Mouse (Mus musculus) layer of hippocampus, postnatal 36 days (tissue): ENCODE results near the gene Mgarp. TPM values are rescaled to one million over a fixed set of nuclear protein-coding genes. Genes with fewer than 3 reads are reported as not detected.
"Not testable (repeated sequence)": the region's sequence is repeated elsewhere in the genome, so short reads cannot be mapped to it uniquely, and the experiment has no call there.

Experiments used
- DNase-seq, 2 experiments: peaks; one replicate each; pipeline ENCODE4 v3.0.0; 2022
- total RNA-seq, 2 experiments: library from RNA; stranded (reverse); gene quantifications; 2 replicates each; pipeline ENCODE4 v1.2.3; 2021

The Mgarp gene
- total RNA-seq, 2 experiments from 2014 or later: not detected

- no peak for DNase-seq
These were observed 1.3 kb upstream of the Mgarp start for GRCm38 (mm10) chr3:51397700-51398299.

GRCm38 (mm10) chr3:51395461-51396145 lies 935 bp downstream of the Mgarp start:
- DNase-seq: no peak

GRCm38 (mm10) chr3:51394881-51395280 lies 1.7 kb downstream of the Mgarp start:
- no peak for DNase-seq

- DNase-seq: no peak
These were observed 2.9 kb downstream of the Mgarp start for GRCm38 (mm10) chr3:51393651-51394050.

GRCm38 (mm10) chr3:51393018-51393417 lies 3.5 kb downstream of the Mgarp start:
- DNase-seq: not testable (repeated sequence)

- DNase-seq: no peak
These were observed 4.9 kb downstream of the Mgarp start for GRCm38 (mm10) chr3:51391591-51391990.

- no peak for DNase-seq
These were observed 5.4 kb downstream of the Mgarp start for GRCm38 (mm10) chr3:51391095-51391494.

GRCm38 (mm10) chr3:51388904-51389303 lies 7.6 kb downstream of the Mgarp start:
- DNase-seq: no peak

- no peak for DNase-seq
These were observed 8.6 kb downstream of the Mgarp start for GRCm38 (mm10) chr3:51387868-51388381.

- no peak for DNase-seq
These were observed 9.4 kb downstream of the Mgarp start for GRCm38 (mm10) chr3:51387134-51387451.

- no peak for DNase-seq
These were observed 10.0 kb downstream of the Mgarp start for GRCm38 (mm10) chr3:51386441-51387133.

- no peak for DNase-seq
These were observed 13.1 kb downstream of the Mgarp start for GRCm38 (mm10) chr3:51383409-51383808.

GRCm38 (mm10) chr3:51380660-51381014 lies 15.9 kb downstream of the Mgarp start:
- no peak for DNase-seq

GRCm38 (mm10) chr3:51379786-51380659 lies 16.5 kb downstream of the Mgarp start:
- no peak for DNase-seq

- DNase-seq: no peak
These were observed 17.9 kb downstream of the Mgarp start for GRCm38 (mm10) chr3:51378665-51378946.

GRCm38 (mm10) chr3:51377878-51378664 lies 18.5 kb downstream of the Mgarp start:
- DNase-seq: no peak

GRCm38 (mm10) chr3:51375307-51376265 lies 21.0 kb downstream of the Mgarp start:
- no peak for DNase-seq

GRCm38 (mm10) chr3:51373544-51373943 lies 23.0 kb downstream of the Mgarp start:
- DNase-seq: no peak

- no peak for DNase-seq
These were observed 23.7 kb downstream of the Mgarp start for GRCm38 (mm10) chr3:51372883-51373282.

- DNase-seq: no peak
These were observed 24.7 kb downstream of the Mgarp start for GRCm38 (mm10) chr3:51371826-51372225.

- no peak for DNase-seq
These were observed 28.5 kb downstream of the Mgarp start for GRCm38 (mm10) chr3:51368011-51368410.
